Mouse (Mus musculus) ES-Bruce4 (cell line): ENCODE measurements around the gene Pum3. TPM values are rescaled to one million over a fixed set of nuclear protein-coding genes. Genes with fewer than 3 reads are reported as not detected.

Experiments
- H3K27ac ChIP-seq: 2 replicates; pipeline ENCODE4 v1.5.1; 2012; ENCODE audit warnings: low read length, inconsistent platforms; ENCODE audit not compliant: insufficient read depth
- H3K27me3 ChIP-seq: 2 replicates; pipeline ENCODE4 v1.6.1; 2012; ENCODE audit warnings: mild to moderate bottlenecking, low read length, inconsistent platforms; ENCODE audit not compliant: control insufficient read depth, poor library complexity, insufficient read depth, severe bottlenecking
- H3K36me3 ChIP-seq: 2 replicates; pipeline ENCODE4 v1.6.1; 2012; ENCODE audit warnings: inconsistent platforms, mild to moderate bottlenecking, low read length, moderate library complexity; ENCODE audit not compliant: control insufficient read depth, poor library complexity, insufficient read depth, severe bottlenecking
- H3K4me1 ChIP-seq: one replicate; pipeline ENCODE4 v1.8.1; 2011; ENCODE audit warnings: low read length; ENCODE audit not compliant: control insufficient read depth, insufficient read depth
- H3K4me3 ChIP-seq: 2 replicates; pipeline ENCODE4 v1.5.1; 2011; ENCODE audit warnings: low read depth, mild to moderate bottlenecking, low read length
- H3K9ac ChIP-seq: 2 replicates; pipeline ENCODE4 v1.6.1; 2012; ENCODE audit warnings: low read depth, mild to moderate bottlenecking, inconsistent platforms; ENCODE audit not compliant: poor library complexity, severe bottlenecking
- H3K9me3 ChIP-seq: replicated peaks from 2 replicates; pipeline ENCODE4 v1.6.1; 2012; ENCODE audit warnings: mild to moderate bottlenecking, low read length, inconsistent platforms; ENCODE audit not compliant: control insufficient read depth, poor library complexity, insufficient read depth, severe bottlenecking
- CTCF ChIP-seq: IDR thresholded peaks from one replicate; pipeline ENCODE4 v1.8.1; 2011; ENCODE audit warnings: low read depth, low read length
- EP300 ChIP-seq: IDR thresholded peaks from 2 replicates; pipeline ENCODE4 v1.6.1; 2011; ENCODE audit warnings: low read depth, low read length; ENCODE audit not compliant: insufficient read depth
- POLR2A ChIP-seq: IDR thresholded peaks from one replicate; pipeline ENCODE4 v1.8.1; 2011; ENCODE audit warnings: low read length; ENCODE audit not compliant: insufficient read depth
- polyA plus RNA-seq: library from polyadenylated mRNA; stranded (reverse); fragments of >200 nt; gene quantifications from 2 replicates; pipeline ENCODE4 v1.2.4, GENCODE M21; 2011; ENCODE audit warnings: low read depth; ENCODE audit not compliant: missing spikeins, insufficient read depth, insufficient read length

Pum3 gene
- polyA plus RNA-seq, 1 experiment: 201 TPM

DNA sequence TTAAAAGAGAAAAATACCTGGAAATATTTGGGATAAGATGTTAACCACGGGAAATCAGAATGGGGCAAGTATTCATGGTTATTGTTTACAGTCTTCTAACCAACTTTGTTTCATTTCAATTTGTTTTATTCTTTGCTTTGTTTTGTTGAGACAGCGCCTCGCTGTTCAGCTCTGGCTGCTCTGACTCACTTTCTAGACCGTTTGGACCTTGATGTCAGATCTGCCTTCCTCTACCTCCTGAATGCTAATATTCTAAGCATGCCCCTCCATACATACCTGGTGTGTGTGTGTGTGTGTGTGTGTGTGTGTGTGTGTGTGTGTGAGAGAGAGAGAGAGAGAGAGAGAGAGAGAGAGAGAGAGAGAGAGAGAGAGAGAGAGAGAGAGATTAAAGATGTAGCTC is 65.7 kb downstream of the Pum3 start:
- Histone ChIP-seq H3K9me3 (no peaks in the 10 kb centered on the region), H3K9ac (no peak overlapping the region), H3K27me3 (no peaks in the 10 kb centered on the region), H3K36me3 (no peaks in the 10 kb centered on the region), H3K4me3 (no peak overlapping the region), H3K4me1 (peaks cover 1% of the 10 kb centered on the region), H3K27ac (no peak overlapping the region)
- TF ChIP-seq CTCF (no peak), EP300 (no peak), POLR2A (no peak)

DNA sequence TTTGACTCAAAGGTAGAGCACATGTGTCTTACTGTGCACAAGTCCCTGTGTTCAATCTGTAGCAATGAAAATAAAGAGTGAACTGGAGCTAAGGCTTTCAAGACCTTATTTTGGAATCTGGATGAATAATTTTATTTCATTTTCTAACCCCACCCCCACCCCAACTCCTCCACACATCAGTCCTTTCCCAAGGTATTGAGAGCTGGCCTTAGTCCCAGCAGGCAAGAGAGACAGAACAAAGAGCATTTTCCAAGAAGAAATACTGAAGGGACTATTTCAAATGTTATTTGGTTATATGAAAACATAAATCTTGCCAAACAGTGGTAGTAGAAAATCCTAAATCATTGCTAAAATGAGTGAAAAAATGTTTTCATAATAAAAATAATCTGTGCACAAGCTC is 69.2 kb downstream of the Pum3 start:
- TF ChIP-seq POLR2A: no peak
- TF ChIP-seq EP300: no peak
- no peak for TF ChIP-seq CTCF
- Histone ChIP-seq H3K27me3 (no peaks in the 10 kb centered on the region), H3K9ac (no peak overlapping the region), H3K27ac (no peak overlapping the region), H3K36me3 (no peaks in the 10 kb centered on the region), H3K9me3 (no peaks in the 10 kb centered on the region), H3K4me1 (peaks cover 1% of the 10 kb centered on the region), H3K4me3 (no peak overlapping the region)

DNA sequence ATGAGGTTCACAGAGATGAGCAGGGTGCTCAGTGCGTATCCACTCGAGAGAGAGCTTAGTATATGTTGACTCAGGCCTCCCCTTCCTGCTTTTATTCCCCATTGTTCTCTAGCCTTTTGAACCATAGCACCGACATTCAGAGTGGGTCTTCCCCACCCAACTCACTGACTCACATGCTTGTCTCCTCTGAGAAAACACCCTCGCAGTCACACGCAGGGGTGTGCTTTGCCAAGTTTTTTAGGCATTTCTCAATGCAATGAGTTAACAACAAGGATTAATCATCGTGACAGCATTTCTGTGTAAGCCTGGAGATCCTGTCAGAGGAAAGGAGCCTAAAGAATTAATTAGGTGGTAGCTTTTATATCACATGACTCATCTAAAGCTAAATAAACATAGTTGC is 77.9 kb downstream of the Pum3 start:
- Histone ChIP-seq H3K4me3 (no peak overlapping the region), H3K9ac (no peak overlapping the region), H3K27me3 (no peaks in the 10 kb centered on the region), H3K9me3 (no peaks in the 10 kb centered on the region), H3K4me1 (no peaks in the 10 kb centered on the region), H3K36me3 (no peaks in the 10 kb centered on the region), H3K27ac (no peak overlapping the region)
- TF ChIP-seq CTCF: no peak
- no peak for TF ChIP-seq POLR2A

DNA sequence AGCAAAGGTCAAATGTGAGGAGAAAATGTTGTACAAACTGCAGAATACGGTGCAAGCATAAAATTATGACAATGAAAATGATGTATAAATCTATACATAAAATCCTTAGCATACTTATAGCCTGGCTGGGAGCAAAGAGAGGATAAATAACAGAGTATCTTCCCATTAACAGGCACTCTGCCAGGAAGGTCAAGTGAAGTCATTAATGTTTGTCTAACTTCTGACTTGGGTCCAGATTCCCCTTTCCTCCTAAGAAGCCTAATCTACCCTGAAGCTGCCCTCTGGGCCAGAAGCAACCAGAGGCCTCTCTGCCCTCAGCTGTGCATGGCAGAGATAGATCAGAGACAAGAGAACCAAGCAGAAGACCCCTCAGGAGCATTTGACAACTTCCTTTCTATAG is 83.1 kb downstream of the Pum3 start:
- no peak for TF ChIP-seq EP300
- no peak for TF ChIP-seq CTCF
- no peak for TF ChIP-seq POLR2A
- Histone ChIP-seq H3K36me3 (no peaks in the 10 kb centered on the region), H3K4me3 (no peak overlapping the region), H3K4me1 (no peaks in the 10 kb centered on the region), H3K9ac (no peak overlapping the region), H3K27me3 (no peaks in the 10 kb centered on the region), H3K9me3 (no peaks in the 10 kb centered on the region), H3K27ac (no peak overlapping the region)

Other genes starting within 250 kb of the Pum3 start
- gene Vldlr, start 213.3 kb downstream of the Pum3 start, polyA plus RNA-seq: 2.4 TPM in 2 replicates
- gene Kcnv2, start 107.2 kb downstream of the Pum3 start, polyA plus RNA-seq: not detected in 2 replicates